Mouse (Mus musculus): Measurements from ENCODE around the gene Fars2.

Fars2 gene

GRCm38 (mm10) chr13:36550694-36551093, 433.5 kb downstream of the Fars2 start:
- no peak for DNase-seq (ENCODE audit: extremely low read depth, insufficient read length, low spot score)

GRCm38 (mm10) chr13:36552522-36553246, 435.5 kb downstream of the Fars2 start:
- no peak for DNase-seq (ENCODE audit: extremely low read depth, insufficient read length, low spot score)

- DNase-seq (ENCODE audit: extremely low read depth, insufficient read length, low spot score) = no peak
Measured at GRCm38 (mm10) chr13:36553247-36553642, 436.0 kb downstream of the Fars2 start.

DNA sequence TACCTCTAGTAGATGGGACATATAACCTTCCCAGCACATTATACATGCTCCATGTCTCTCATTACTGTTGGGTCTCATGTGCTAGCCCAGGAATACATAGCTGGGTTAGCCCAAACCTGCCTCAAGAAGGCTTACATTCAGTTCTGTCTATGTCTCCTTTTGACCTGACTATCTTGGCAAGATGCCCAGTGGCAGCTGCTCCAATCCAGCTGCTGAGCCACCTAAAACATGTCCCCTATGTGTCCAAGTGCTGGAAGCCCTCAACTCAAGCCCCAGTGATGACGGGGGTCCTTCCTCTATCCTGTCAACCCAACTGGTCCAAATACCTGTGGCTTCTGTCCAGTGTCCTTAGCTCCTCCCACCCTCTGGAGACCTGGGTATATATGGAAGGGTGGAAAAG, 437.5 kb downstream of the Fars2 start:
- no peak for DNase-seq (ENCODE audit: extremely low read depth, insufficient read length, low spot score)

DNA sequence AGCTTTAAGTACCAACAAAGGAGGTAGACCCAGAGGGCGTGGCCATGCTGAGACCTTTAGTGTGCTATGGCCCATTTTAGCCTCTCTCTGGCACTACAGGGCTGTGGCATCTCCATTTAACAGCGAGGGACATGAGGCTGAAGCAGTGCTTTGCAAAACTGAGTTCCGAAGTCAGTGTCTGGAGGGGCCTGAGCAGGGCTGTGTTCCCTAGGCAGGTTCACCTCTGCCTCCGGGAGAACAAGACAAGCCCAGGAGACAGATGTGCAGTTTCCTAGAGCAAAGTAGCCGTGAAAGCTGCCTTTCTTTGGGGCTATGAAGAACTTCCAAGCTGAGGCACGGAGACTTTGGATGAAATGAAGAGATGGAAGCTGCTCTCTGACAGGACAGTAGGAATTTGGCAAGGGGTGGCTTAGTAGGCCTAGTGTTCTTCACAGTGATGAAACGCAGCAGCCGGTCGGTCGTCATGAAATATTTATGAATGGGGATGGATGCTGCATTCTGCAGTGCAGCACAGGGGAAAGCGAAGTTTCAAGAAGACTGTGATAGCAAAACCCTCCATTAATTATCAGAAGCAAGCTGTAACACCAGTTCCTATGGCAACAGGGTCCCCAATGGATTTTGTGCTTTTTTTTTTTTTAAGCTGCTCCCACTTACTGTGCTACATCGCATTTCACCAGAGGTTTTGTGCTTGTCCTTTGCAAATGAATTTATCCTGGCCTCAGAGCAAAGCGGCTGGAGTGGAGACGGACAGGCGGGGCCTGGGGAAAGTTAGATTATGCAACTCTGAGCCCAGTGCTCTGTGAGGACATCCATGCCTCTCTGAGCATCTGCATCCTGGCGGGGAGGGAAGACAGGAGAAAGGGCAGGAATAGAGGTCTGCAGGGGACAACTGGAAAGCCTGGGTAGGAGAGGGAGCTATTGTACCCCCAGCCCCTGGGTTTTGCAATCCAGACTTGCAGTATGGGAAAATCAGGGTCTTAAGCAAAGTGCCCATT, 445.5 kb downstream of the Fars2 start:
- no peak for DNase-seq (ENCODE audit: extremely low read depth, insufficient read length, low spot score)

- DNase-seq (ENCODE audit: extremely low read depth, insufficient read length, low spot score) = no peak
Measured at GRCm38 (mm10) chr13:36564764-36565315, 447.6 kb downstream of the Fars2 start.

GRCm38 (mm10) chr13:36576781-36577180, 459.6 kb downstream of the Fars2 start:
- DNase-seq (ENCODE audit: extremely low read depth, insufficient read length, low spot score) = no peak

- DNase-seq (ENCODE audit: extremely low read depth, insufficient read length, low spot score) = no peak
Measured at GRCm38 (mm10) chr13:36577916-36578568, 460.8 kb downstream of the Fars2 start.

DNA sequence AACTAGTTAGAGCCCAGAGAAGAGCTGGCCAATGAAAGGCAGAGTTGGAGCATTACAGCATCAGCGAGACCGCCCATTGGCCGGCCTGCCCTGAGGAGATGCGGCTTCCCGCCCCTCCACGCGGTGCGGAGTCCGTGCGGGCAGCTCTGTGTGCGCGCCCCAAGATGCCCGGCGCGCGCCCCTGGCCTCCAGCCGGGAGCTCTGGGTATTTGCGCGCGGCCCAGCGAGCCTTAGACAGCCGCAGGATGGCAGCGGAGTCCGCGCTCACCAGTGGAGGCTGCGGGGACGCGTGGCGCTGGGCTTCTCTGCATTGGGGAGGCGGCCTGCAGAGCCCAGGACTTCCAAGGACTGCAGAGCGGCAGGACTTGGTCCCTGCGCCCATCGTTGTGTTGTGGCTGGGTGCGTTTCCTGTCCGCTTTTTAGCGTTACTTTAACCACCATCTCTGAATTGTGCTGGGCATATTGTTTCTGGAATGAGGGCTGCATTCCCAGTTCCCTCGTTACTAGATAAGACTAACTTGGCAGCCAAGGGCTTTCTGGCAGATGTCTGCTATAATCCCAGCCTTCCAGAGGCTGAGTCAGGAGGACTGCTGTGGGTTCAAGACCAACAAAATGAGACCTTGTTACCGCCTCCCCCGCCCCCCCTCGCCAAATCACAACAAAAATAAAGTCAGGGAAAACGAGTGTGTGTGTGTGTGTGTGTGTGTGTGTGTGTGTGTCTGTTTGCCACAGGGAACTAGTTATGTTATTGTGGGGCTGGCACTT, 461.5 kb downstream of the Fars2 start:
- no peak for DNase-seq (ENCODE audit: extremely low read depth, insufficient read length, low spot score)

GRCm38 (mm10) chr13:36582406-36583070, 465.3 kb downstream of the Fars2 start:
- DNase-seq (ENCODE audit: extremely low read depth, insufficient read length, low spot score) = no peak

DNA sequence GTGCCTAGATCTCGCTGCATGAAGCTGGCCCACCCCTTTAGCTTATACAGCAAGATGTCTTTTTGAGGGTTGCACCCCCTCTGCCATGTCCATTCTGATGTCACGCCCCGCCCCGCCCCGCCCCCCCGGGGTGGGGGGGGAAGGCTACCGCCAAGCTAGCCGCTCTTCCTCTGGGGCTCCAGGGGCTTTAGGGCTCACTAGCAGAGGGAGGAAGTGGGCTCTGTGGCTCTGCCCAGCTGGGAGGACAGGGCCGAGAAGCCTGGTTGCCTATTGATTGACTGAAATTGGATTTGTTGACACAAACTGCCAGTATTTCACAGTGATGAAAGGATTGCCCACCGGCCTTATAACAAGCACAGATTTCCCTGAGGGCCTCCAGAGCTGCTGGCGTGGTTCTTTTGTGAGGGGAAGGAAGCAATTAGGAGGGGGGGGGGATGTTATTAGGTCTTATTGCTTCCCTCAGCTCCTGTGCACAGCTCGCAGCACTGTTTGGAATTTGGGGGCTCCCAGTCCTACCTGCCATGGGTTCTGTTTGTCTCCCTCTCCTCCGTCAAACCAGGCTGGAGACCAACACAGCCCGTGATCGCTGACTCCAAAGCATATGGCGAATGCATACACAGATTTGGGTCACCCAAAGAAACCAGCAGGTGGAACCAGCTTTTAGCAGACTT, 466.4 kb downstream of the Fars2 start:
- no peak for DNase-seq (ENCODE audit: extremely low read depth, insufficient read length, low spot score)

GRCm38 (mm10) chr13:36584197-36584596, 467.0 kb downstream of the Fars2 start:
- DNase-seq (ENCODE audit: extremely low read depth, insufficient read length, low spot score) = no peak

DNA sequence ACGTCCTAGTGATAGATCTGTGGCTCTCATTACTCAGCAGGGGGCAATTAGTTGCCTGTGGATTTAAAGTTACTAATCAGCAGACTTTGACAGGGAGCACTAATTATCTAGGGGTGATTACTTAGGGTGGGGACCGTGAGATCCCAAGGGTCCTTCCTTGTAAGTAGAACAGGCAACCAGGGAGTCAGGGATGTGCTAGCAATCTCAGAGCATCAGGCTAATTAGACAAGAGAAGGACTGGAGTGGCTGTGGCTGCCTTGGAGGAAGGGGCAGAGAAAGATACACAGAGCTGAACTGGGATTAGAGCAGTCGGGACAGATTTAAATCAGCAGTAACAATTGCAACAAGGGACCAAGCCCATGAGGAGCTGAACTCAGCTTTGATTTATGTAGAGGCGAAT, 471.9 kb downstream of the Fars2 start:
- DNase-seq (ENCODE audit: extremely low read depth, insufficient read length, low spot score) = no peak

DNA sequence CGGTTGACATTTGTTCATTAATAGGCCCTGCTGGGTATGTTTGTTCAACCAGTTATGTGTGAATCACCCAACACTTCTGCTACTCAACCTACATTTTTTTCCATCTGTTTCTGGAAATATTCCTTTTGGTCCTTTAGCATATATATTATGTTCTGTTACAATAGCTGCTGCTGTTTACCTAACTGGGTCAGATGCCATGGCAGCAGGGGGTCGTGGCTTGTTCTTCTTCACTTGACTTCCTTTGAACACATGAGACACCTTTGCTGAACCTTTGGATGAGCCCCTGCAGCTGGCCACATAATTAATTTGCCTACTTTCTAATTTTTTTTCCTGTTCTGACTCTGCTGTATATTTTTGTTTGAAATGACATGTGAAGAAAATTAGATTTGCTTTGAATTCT, 475.1 kb downstream of the Fars2 start:
- no peak for DNase-seq (ENCODE audit: extremely low read depth, insufficient read length, low spot score)

DNA sequence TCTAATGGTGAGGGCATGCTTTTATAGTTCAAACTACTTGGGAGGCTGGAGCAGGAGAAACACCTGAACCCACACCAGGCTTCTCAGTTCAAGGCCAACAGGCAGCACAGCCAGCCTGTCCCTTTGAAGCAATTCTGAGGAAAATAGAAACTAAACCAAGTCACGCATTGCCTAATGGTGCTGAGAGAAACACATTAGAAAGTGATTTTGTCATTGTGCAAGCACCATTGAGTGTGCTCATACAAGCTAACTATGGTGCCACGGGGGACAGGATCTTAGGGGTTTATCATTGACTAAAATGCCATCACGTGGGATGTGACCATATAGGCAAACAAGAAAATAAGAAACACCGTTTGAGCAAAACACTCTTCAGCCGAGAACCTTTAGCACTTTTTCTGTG, 489.5 kb downstream of the Fars2 start:
- no peak for DNase-seq (ENCODE audit: extremely low read depth, insufficient read length, low spot score)

GRCm38 (mm10) chr13:36607871-36608270, 490.7 kb downstream of the Fars2 start:
- DNase-seq (ENCODE audit: extremely low read depth, insufficient read length, low spot score) = no peak

GRCm38 (mm10) chr13:36610426-36610825, 493.2 kb downstream of the Fars2 start:
- no peak for DNase-seq (ENCODE audit: extremely low read depth, insufficient read length, low spot score)

- DNase-seq (ENCODE audit: extremely low read depth, insufficient read length, low spot score) = no peak
Measured at GRCm38 (mm10) chr13:36612785-36613750, 495.9 kb downstream of the Fars2 start.
